Mouse (Mus musculus): Measurements from ENCODE around the gene Cep170b. TPM values are rescaled to one million over a fixed set of nuclear protein-coding genes. Genes with fewer than 3 reads are reported as not detected.

Cep170b gene
- polyA plus RNA-seq, 1 experiment: 5.8 TPM

- H3K4me3 ChIP-seq (replicated peaks; ENCODE audit: control insufficient read depth, low read depth, low read length): no peak overlapping the region
- no peaks in the 10 kb centered on the region for H3K4me1 ChIP-seq (ENCODE audit: control insufficient read depth, insufficient read depth, low read length)
- TF ChIP-seq CTCF (IDR thresholded peaks at IDR 0.05; ENCODE audit: control insufficient read depth, insufficient read depth, low read length) (no peak), POLR2A (IDR thresholded peaks at IDR 0.05; ENCODE audit: borderline replicate concordance, control insufficient read depth, low read depth, low read length) (no peak)
- 88% methylated on average over 31 of the region's 31 CpGs for WGBS
- H3K27ac ChIP-seq (ENCODE audit: control insufficient read depth, insufficient read depth, low read depth, low read length, poor library complexity): no peak overlapping the region
Measured at GRCm38 (mm10) chr12:112738281-112739022, 18.2 kb downstream of the Cep170b start.

- Histone ChIP-seq H3K27ac (ENCODE audit: control insufficient read depth, insufficient read depth, low read depth, low read length, poor library complexity) (no peak overlapping the region), H3K4me1 (ENCODE audit: control insufficient read depth, insufficient read depth, low read length) (no peaks in the 10 kb centered on the region), H3K4me3 (replicated peaks; ENCODE audit: control insufficient read depth, low read depth, low read length) (no peak overlapping the region)
- TF ChIP-seq POLR2A (IDR thresholded peaks at IDR 0.05; ENCODE audit: borderline replicate concordance, control insufficient read depth, low read depth, low read length) (no peak), CTCF (IDR thresholded peaks at IDR 0.05; ENCODE audit: control insufficient read depth, insufficient read depth, low read length) (no peak)
- 92% methylated on average over 24 of the region's 24 CpGs for WGBS
Measured at GRCm38 (mm10) chr12:112739023-112739568, 18.8 kb downstream of the Cep170b start.

- Histone ChIP-seq H3K27ac (ENCODE audit: control insufficient read depth, insufficient read depth, low read depth, low read length, poor library complexity) (no peak overlapping the region), H3K4me1 (ENCODE audit: control insufficient read depth, insufficient read depth, low read length) (no peaks in the 10 kb centered on the region; the same call in 1 of the 2 replicates), H3K4me3 (replicated peaks; ENCODE audit: control insufficient read depth, low read depth, low read length) (no peak overlapping the region)
- TF ChIP-seq CTCF (IDR thresholded peaks at IDR 0.05; ENCODE audit: control insufficient read depth, insufficient read depth, low read length): no peak
- TF ChIP-seq POLR2A (IDR thresholded peaks at IDR 0.05; ENCODE audit: borderline replicate concordance, control insufficient read depth, low read depth, low read length): no peak
- whole genome bisulfite sequencing: 44% methylated on average over 6 of the region's 6 CpGs
Measured at GRCm38 (mm10) chr12:112742768-112743167, 22.5 kb downstream of the Cep170b start.

GRCm38 (mm10) chr12:112743168-112743975, 23.1 kb downstream of the Cep170b start:
- H3K4me3 ChIP-seq (replicated peaks; ENCODE audit: control insufficient read depth, low read depth, low read length): peak overlapping the region; percentile 5
- 25% methylated on average over 25 of the region's 25 CpGs for WGBS
- TF ChIP-seq CTCF (IDR thresholded peaks at IDR 0.05; ENCODE audit: control insufficient read depth, insufficient read depth, low read length) (peak; percentile 95), POLR2A (IDR thresholded peaks at IDR 0.05; ENCODE audit: borderline replicate concordance, control insufficient read depth, low read depth, low read length) (no peak)
- no peak overlapping the region for H3K27ac ChIP-seq (ENCODE audit: control insufficient read depth, insufficient read depth, low read depth, low read length, poor library complexity)
- no peaks in the 10 kb centered on the region; the same call in 1 of the 2 replicates for H3K4me1 ChIP-seq (ENCODE audit: control insufficient read depth, insufficient read depth, low read length)

- TF ChIP-seq CTCF (IDR thresholded peaks at IDR 0.05; ENCODE audit: control insufficient read depth, insufficient read depth, low read length): no peak
- TF ChIP-seq POLR2A (IDR thresholded peaks at IDR 0.05; ENCODE audit: borderline replicate concordance, control insufficient read depth, low read depth, low read length): no peak
- no peak overlapping the region for H3K27ac ChIP-seq (ENCODE audit: control insufficient read depth, insufficient read depth, low read depth, low read length, poor library complexity)
- 88% methylated on average over 11 of the region's 11 CpGs for WGBS
- H3K4me1 ChIP-seq (ENCODE audit: control insufficient read depth, insufficient read depth, low read length): no peaks in the 10 kb centered on the region; the same call in 1 of the 2 replicates
- H3K4me3 ChIP-seq (replicated peaks; ENCODE audit: control insufficient read depth, low read depth, low read length): no peak overlapping the region
Measured at GRCm38 (mm10) chr12:112744211-112744610, 24.0 kb downstream of the Cep170b start.

GRCm38 (mm10) chr12:112744891-112745580, 24.8 kb downstream of the Cep170b start:
- Histone ChIP-seq H3K27ac (ENCODE audit: control insufficient read depth, insufficient read depth, low read depth, low read length, poor library complexity) (no peak overlapping the region), H3K4me1 (ENCODE audit: control insufficient read depth, insufficient read depth, low read length) (no peaks in the 10 kb centered on the region; the same call in 1 of the 2 replicates), H3K4me3 (replicated peaks; ENCODE audit: control insufficient read depth, low read depth, low read length) (no peak overlapping the region)
- 89% methylated on average over 10 of the region's 10 CpGs for WGBS
- TF ChIP-seq CTCF (IDR thresholded peaks at IDR 0.05; ENCODE audit: control insufficient read depth, insufficient read depth, low read length) (no peak), POLR2A (IDR thresholded peaks at IDR 0.05; ENCODE audit: borderline replicate concordance, control insufficient read depth, low read depth, low read length) (no peak)

- 80% methylated on average over 10 of the region's 10 CpGs for WGBS
- TF ChIP-seq POLR2A (IDR thresholded peaks at IDR 0.05; ENCODE audit: borderline replicate concordance, control insufficient read depth, low read depth, low read length): no peak
- TF ChIP-seq CTCF (IDR thresholded peaks at IDR 0.05; ENCODE audit: control insufficient read depth, insufficient read depth, low read length): no peak
- Histone ChIP-seq H3K27ac (ENCODE audit: control insufficient read depth, insufficient read depth, low read depth, low read length, poor library complexity) (no peak overlapping the region), H3K4me3 (replicated peaks; ENCODE audit: control insufficient read depth, low read depth, low read length) (no peak overlapping the region), H3K4me1 (ENCODE audit: control insufficient read depth, insufficient read depth, low read length) (no peaks in the 10 kb centered on the region; the same call in 1 of the 2 replicates)
Measured at GRCm38 (mm10) chr12:112745716-112746115, 25.5 kb downstream of the Cep170b start.

Measured in bone marrow, adult 2 months (tissue).